Comparison of ENCODE assay signal across 9 mouse cellular contexts in genomic region chr5:37257243-37257642, GRCm38 (mm10). TPM values are rescaled to one million over a fixed set of nuclear protein-coding genes. Genes with fewer than 3 reads are reported as not detected.
DNase-seq lines count a peak whose midpoint lies in the region; ATAC-seq and TF ChIP-seq lines count a peak whose summit lies in the region.
"Had no signal": no experiment of that assay in that cellular context is flagged by ENCODE, and none has a peak within 500 bp of the region (broad histone marks: within the 10 kb centered on the region; RNA-seq: fewer than 3 reads in every experiment).

No protein-coding gene starts in this region.

- WGBS in heart, postnatal 0 days: 32% methylated on average over 5 of the region's 5 CpGs
- 42% methylated on average over 5 of the region's 5 CpGs for WGBS in heart, embryonic 11.5 days (ENCODE audit: insufficient replicate concordance)
- WGBS in neural tube, embryonic 15.5 days: 63% methylated on average over 5 of the region's 5 CpGs

- no peak for TF ChIP-seq EP300 in heart, postnatal 0 days (IDR thresholded peaks at IDR 0.05; ENCODE audit: low read depth)

- H3K4me3 ChIP-seq in heart, postnatal 0 days (ENCODE audit: low read depth, low read length): no peak overlapping the region
- no peak overlapping the region for H3K4me3 ChIP-seq in heart, embryonic 11.5 days (ENCODE audit: low read depth, low read length)
- H3K4me3 ChIP-seq in neural tube, embryonic 15.5 days (replicated peaks): no peak overlapping the region
- H3K4me3 ChIP-seq in myocyte: no peak overlapping the region

- H3K27ac ChIP-seq in heart, postnatal 0 days (ENCODE audit: low read depth): no peak overlapping the region
- no peak overlapping the region for H3K27ac ChIP-seq in heart, embryonic 11.5 days (ENCODE audit: low read depth, low read length)
- no peak overlapping the region for H3K27ac ChIP-seq in neural tube, embryonic 15.5 days (replicated peaks)

- peak; percentile 26 for DNase-seq in heart, postnatal 0 days (ENCODE audit: low spot score)
- DNase-seq in neural tube, embryonic 10.5 days (ENCODE audit: extremely low spot score, low spot score): peak; percentile 50
- no peak for DNase-seq in left cerebral cortex, adult 9 months (ENCODE audit: low spot score in 2 of 2)
- DNase-seq: cerebellum, postnatal 25 days had no signal

- ATAC-seq in heart, postnatal 0 days (ENCODE audit: insufficient read depth, low read depth): no peak
- ATAC-seq in heart, embryonic 11.5 days (replicated peaks; ENCODE audit: insufficient number of reproducible peaks, low FRiP score, low TSS enrichment): no peak
- ATAC-seq in neural tube, embryonic 15.5 days (ENCODE audit: low FRiP score): no peak
- 0 out of 2 replicates have a peak, but pooled peaks have one; percentile 56 for ATAC-seq in common myeloid progenitor, adult 5-6 weeks (replicated peaks; ENCODE audit: low read depth, poor library complexity, severe bottlenecking)
- no peak for ATAC-seq in granulocyte monocyte progenitor cell, adult 5-6 weeks (replicated peaks; ENCODE audit: poor library complexity, severe bottlenecking)

- no peaks in the 10 kb centered on the region for H3K27me3 ChIP-seq in heart, postnatal 0 days (ENCODE audit: control insufficient read depth, insufficient read depth, low read length)
- no peaks in the 10 kb centered on the region for H3K27me3 ChIP-seq in heart, embryonic 11.5 days (ENCODE audit: control insufficient read depth, insufficient read depth, low read length)
- no peaks in the 10 kb centered on the region for H3K27me3 ChIP-seq in neural tube, embryonic 15.5 days (replicated peaks)
- no peaks in the 10 kb centered on the region for H3K27me3 ChIP-seq in myocyte (ENCODE audit: control insufficient read depth, insufficient read depth, insufficient read length)

- no peaks in the 10 kb centered on the region for H3K79me2 ChIP-seq in myocyte (ENCODE audit: control insufficient read depth, insufficient read depth)

- no peaks in the 10 kb centered on the region for H3K36me3 ChIP-seq in heart, postnatal 0 days (replicated peaks; ENCODE audit: control insufficient read depth, insufficient read depth, low read length)
- H3K36me3 ChIP-seq in heart, embryonic 11.5 days (ENCODE audit: control insufficient read depth, insufficient read depth, low read length): no peaks in the 10 kb centered on the region
- peaks cover 11% of the 10 kb centered on the region; the same call in 1 of the 2 replicates for H3K36me3 ChIP-seq in neural tube, embryonic 15.5 days
- no peaks in the 10 kb centered on the region for H3K36me3 ChIP-seq in myocyte (ENCODE audit: control insufficient read depth, insufficient read depth)

- no peak for TF ChIP-seq CTCF in heart, postnatal 0 days (IDR thresholded peaks at IDR 0.05; ENCODE audit: low read depth)

- H3K4me1 ChIP-seq in heart, postnatal 0 days (ENCODE audit: control insufficient read depth, insufficient read depth): no peaks in the 10 kb centered on the region
- no peaks in the 10 kb centered on the region for H3K4me1 ChIP-seq in heart, embryonic 11.5 days (ENCODE audit: control insufficient read depth, insufficient read depth, low read length)
- H3K4me1 ChIP-seq in neural tube, embryonic 15.5 days: peaks cover 74% of the 10 kb centered on the region

- no peaks in the 10 kb centered on the region for H3K9me3 ChIP-seq in heart, postnatal 0 days (replicated peaks; ENCODE audit: control insufficient read depth, low read length)
- H3K9me3 ChIP-seq in heart, embryonic 11.5 days (replicated peaks; ENCODE audit: control insufficient read depth, low read length): no peaks in the 10 kb centered on the region
- H3K9me3 ChIP-seq in neural tube, embryonic 15.5 days (replicated peaks): no peaks in the 10 kb centered on the region

- no peak overlapping the region for H3K4me2 ChIP-seq in heart, postnatal 0 days (ENCODE audit: low read depth, low read length)
- H3K4me2 ChIP-seq in heart, embryonic 11.5 days: no peak overlapping the region
- no peak overlapping the region for H3K4me2 ChIP-seq in neural tube, embryonic 15.5 days
- H3K4me2 ChIP-seq in myocyte (ENCODE audit: low read depth): no peak overlapping the region

- H3K9ac ChIP-seq in heart, postnatal 0 days (replicated peaks; ENCODE audit: low read depth, low read length): no peak overlapping the region
- H3K9ac ChIP-seq in heart, embryonic 11.5 days (ENCODE audit: low read depth, low read length): no peak overlapping the region
- no peak overlapping the region for H3K9ac ChIP-seq in neural tube, embryonic 15.5 days (replicated peaks)

- no peak overlapping the region for H3ac ChIP-seq in myocyte (ENCODE audit: control insufficient read depth, insufficient read length)

- no peak for TF ChIP-seq POLR2A in myocyte (IDR thresholded peaks at IDR 0.05; ENCODE audit: insufficient read length, low read depth)

TF ChIP-seq in myocyte, 11 proteins besides CTCF, POLR2A, EP300 and RAD21:
- TF ChIP-seq E2F4 (IDR thresholded peaks at IDR 0.05; ENCODE audit: insufficient read depth): no peak
- TF ChIP-seq POLR2AphosphoS2 (IDR thresholded peaks at IDR 0.05; ENCODE audit: insufficient read length, low read depth): no peak
- TF ChIP-seq REST (IDR thresholded peaks at IDR 0.05; ENCODE audit: insufficient read depth, insufficient read length): peak; percentile 99
- no peak for TF ChIP-seq MAX (IDR thresholded peaks at IDR 0.05; ENCODE audit: low read depth)
- no peak for TF ChIP-seq CEBPB (IDR thresholded peaks at IDR 0.05; ENCODE audit: insufficient read depth, poor library complexity, severe bottlenecking)
- TF ChIP-seq TCF12 (IDR thresholded peaks at IDR 0.05; ENCODE audit: insufficient read depth, poor library complexity, severe bottlenecking): no peak
- no peak for TF ChIP-seq SRF (IDR thresholded peaks at IDR 0.05; ENCODE audit: control insufficient read depth, insufficient read length, low read depth)
- no peak for TF ChIP-seq MYOG (IDR thresholded peaks at IDR 0.05; ENCODE audit: control insufficient read depth in 1 of 3, insufficient read depth in 1 of 3, insufficient read length in 2 of 3, low read depth in 2 of 3)

RNA-seq across cellular contexts. Expression of gene Crmp1, which starts 15.5 kb away (rescaled TPM):
- 5.2 and 5.5 TPM in 2 replicates for total RNA-seq in heart, postnatal 0 days (2014; rRNA removed; ENCODE audit: low replicate concordance)
- polyA plus RNA-seq in heart, postnatal 0 days (2015; fragmentation: Nextera tagmentation; extraction: Ambion mirVana): 1.9 and 2.0 TPM in 2 replicates
- 11.4 and 11.8 TPM in 2 replicates for polyA plus RNA-seq in heart, embryonic 11.5 days (2014; fragmentation: Nextera tagmentation; extraction: Ambion mirVana)
- polyA plus RNA-seq in neural tube, embryonic 15.5 days (2015; fragmentation: Nextera tagmentation; extraction: Ambion mirVana): 679 and 807 TPM in 2 replicates
- not detected in 2 replicates for total RNA-seq in common myeloid progenitor, adult 5-6 weeks (2017)
- polyA plus RNA-seq in myocyte (2012; fragmentation: generic; extraction: Trizol): 0.11 TPM
- not detected in 2 replicates for total RNA-seq in granulocyte monocyte progenitor cell, adult 5-6 weeks (2014; fragmentation: Nextera tagmentation)
- total RNA-seq in granulocyte monocyte progenitor cell, adult 5-6 weeks (2017): not detected in 2 replicates

Comparison
In these comparisons a context has a peak if more than half of its experiments do, and no peak if none do; other contexts are left out.
1. DNase-seq: peak in heart, postnatal 0 days (single experiment) and neural tube, embryonic 10.5 days (single experiment); none in left cerebral cortex, adult 9 months (0 of 2).
2. RNA of gene Crmp1, which starts 15.5 kb away (polyA plus RNA-seq): 679 to 807 TPM in neural tube, embryonic 15.5 days; 11.4 to 11.8 TPM in heart, embryonic 11.5 days, 1.9 to 2.0 TPM in heart, postnatal 0 days and 0.11 TPM in myocyte (single experiment); every median in the first group is over 10 times any median in the second.